Mouse (Mus musculus): ENCODE results near the gene Vmn2r85.

DNA sequence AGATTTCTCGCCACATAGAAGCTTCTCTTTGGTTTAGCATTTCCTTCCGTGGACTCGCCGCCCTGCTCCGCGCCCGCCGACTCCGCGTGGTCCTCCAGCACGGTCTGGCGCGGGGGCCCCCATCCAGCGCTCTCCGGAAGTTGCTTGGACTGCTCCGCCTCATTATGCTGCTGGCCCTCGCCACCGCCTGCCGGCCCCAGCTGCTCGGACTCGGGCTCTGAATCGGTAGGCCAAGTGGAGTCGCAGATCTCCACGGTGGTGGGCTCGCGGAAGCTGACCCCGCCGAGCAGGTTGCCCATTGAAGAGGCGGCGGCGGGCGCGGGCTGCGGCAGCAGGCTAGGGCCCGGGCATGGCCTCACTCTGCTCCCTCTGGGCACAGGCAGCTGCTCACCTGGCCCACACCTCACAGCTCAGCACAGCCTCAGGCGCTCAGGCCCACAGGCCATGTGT is 40.8 kb upstream of the Vmn2r85 start:
- TF ChIP-seq CTCF (conservative IDR thresholded peaks at IDR 0.05; ENCODE audit: insufficient read depth, insufficient read length, low read depth, low read length) (no peak), POLR2A (IDR thresholded peaks at IDR 0.05; ENCODE audit: low read depth, low read length) (no peak)
